Comparison of ENCODE assay signal across 8 mouse cellular contexts in the genomic region with DNA sequence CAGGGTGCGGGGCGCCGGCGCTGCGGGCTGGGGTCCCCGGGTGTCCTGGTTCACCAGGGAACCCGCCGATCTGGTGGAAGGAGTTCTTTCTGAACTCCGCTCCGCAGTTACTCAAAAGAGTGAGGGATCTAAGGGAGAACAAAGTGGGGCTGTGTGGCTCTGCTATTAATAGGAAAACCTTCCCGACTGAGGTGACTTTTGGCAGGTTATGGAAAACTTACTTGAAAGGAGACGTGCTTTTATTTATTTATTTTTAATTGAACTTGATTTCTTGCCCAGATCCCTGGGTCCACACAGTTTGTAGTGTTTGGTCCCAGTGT. TPM values are rescaled to one million over a fixed set of nuclear protein-coding genes. Genes with fewer than 3 reads are reported as not detected.
DNase-seq lines count a peak whose midpoint lies in the region; ATAC-seq and TF ChIP-seq lines count a peak whose summit lies in the region.

No protein-coding gene starts in this region.

- H3K27ac ChIP-seq in lung, embryonic 15.5 days, result peak overlapping the region; percentile 84
- no peak overlapping the region for H3K27ac ChIP-seq in embryonic fibroblast, embryonic 13.5 days (ENCODE audit: insufficient read depth, low read length)
- H3K27ac ChIP-seq in limb, embryonic 11.5 days (replicated peaks; ENCODE audit: low read depth, low read length), result no peak overlapping the region; the same call in 1 of the 2 replicates
- peak overlapping the region; percentile 86 for H3K27ac ChIP-seq in neural tube, embryonic 15.5 days (replicated peaks)

- H3K27me3 ChIP-seq in lung, embryonic 15.5 days, result no peaks in the 10 kb centered on the region
- H3K27me3 ChIP-seq in limb, embryonic 11.5 days (ENCODE audit: control insufficient read depth, insufficient read depth, low read length), result no peaks in the 10 kb centered on the region
- H3K27me3 ChIP-seq in neural tube, embryonic 15.5 days (replicated peaks), result 0 out of 2 replicates have a peak, but pooled peaks cover 2% of the 10 kb centered on the region

- H3K9ac ChIP-seq in lung, embryonic 15.5 days, result peak overlapping the region; percentile 81
- H3K9ac ChIP-seq in limb, embryonic 11.5 days (ENCODE audit: low read length), result peak overlapping the region; percentile 87
- peak overlapping the region; percentile 97 for H3K9ac ChIP-seq in neural tube, embryonic 15.5 days (replicated peaks)

- no peak for TF ChIP-seq POLR2A in embryonic fibroblast, embryonic 13.5 days (IDR thresholded peaks at IDR 0.05; ENCODE audit: low read depth, low read length)

- peaks cover 28% of the 10 kb centered on the region for H3K36me3 ChIP-seq in lung, embryonic 15.5 days
- peaks cover 6% of the 10 kb centered on the region for H3K36me3 ChIP-seq in limb, embryonic 11.5 days (ENCODE audit: control insufficient read depth, insufficient read depth, low read length)
- H3K36me3 ChIP-seq in neural tube, embryonic 15.5 days, result peaks cover 21% of the 10 kb centered on the region

- no peak for TF ChIP-seq CTCF in embryonic fibroblast, embryonic 13.5 days (IDR thresholded peaks at IDR 0.05; ENCODE audit: borderline replicate concordance, insufficient read depth, low read length)

- peak overlapping the region; percentile 83 for H3K4me3 ChIP-seq in lung, embryonic 15.5 days
- peak overlapping the region; percentile 97 for H3K4me3 ChIP-seq in embryonic fibroblast, embryonic 13.5 days (ENCODE audit: insufficient read depth, low read length)
- peak overlapping the region; percentile 95 for H3K4me3 ChIP-seq in limb, embryonic 11.5 days (ENCODE audit: low read depth, low read length)
- H3K4me3 ChIP-seq in neural tube, embryonic 15.5 days (replicated peaks), result peak overlapping the region; percentile 100

- no peak for DNase-seq in lung, postnatal 14 days
- DNase-seq in limb, embryonic 11.5 days (ENCODE audit: low spot score), result no peak
- no peak for DNase-seq in urinary bladder, adult 2 months (ENCODE audit: low spot score)
- DNase-seq in cerebellum, postnatal 36 days, result no peak

- no peaks in the 10 kb centered on the region for H3K9me3 ChIP-seq in lung, embryonic 15.5 days
- no peaks in the 10 kb centered on the region for H3K9me3 ChIP-seq in limb, embryonic 11.5 days (ENCODE audit: control insufficient read depth, low read length)
- no peaks in the 10 kb centered on the region for H3K9me3 ChIP-seq in neural tube, embryonic 15.5 days (replicated peaks)

- WGBS in lung, embryonic 15.5 days, result under 1% methylated on average over 12 of the region's 12 CpGs
- under 1% methylated on average over 12 of the region's 12 CpGs for WGBS in limb, embryonic 11.5 days
- 0% methylated on average over 12 of the region's 12 CpGs for WGBS in neural tube, embryonic 15.5 days

- H3K4me2 ChIP-seq in lung, embryonic 15.5 days, result peak overlapping the region; percentile 64
- H3K4me2 ChIP-seq in limb, embryonic 11.5 days (ENCODE audit: low read depth, severe bottlenecking), result peak overlapping the region; percentile 44
- H3K4me2 ChIP-seq in neural tube, embryonic 15.5 days, result peak overlapping the region; percentile 67

- H3K4me1 ChIP-seq in lung, embryonic 15.5 days, result peaks cover 6% of the 10 kb centered on the region; the same call in 1 of the 2 replicates
- no peaks in the 10 kb centered on the region for H3K4me1 ChIP-seq in embryonic fibroblast, embryonic 13.5 days (ENCODE audit: control insufficient read depth, insufficient read depth, low read length)
- H3K4me1 ChIP-seq in limb, embryonic 11.5 days (ENCODE audit: control insufficient read depth, insufficient read depth, low read length), result no peaks in the 10 kb centered on the region
- H3K4me1 ChIP-seq in neural tube, embryonic 15.5 days, result peaks cover 8% of the 10 kb centered on the region

- ATAC-seq in lung, embryonic 15.5 days (ENCODE audit: borderline replicate concordance, extremely low read depth, low FRiP score, low TSS enrichment), result no peak
- no peak for ATAC-seq in limb, embryonic 11.5 days (ENCODE audit: insufficient number of reproducible peaks, low FRiP score, low TSS enrichment, low read depth)
- ATAC-seq in neural tube, embryonic 15.5 days (ENCODE audit: low FRiP score), result no peak
- no peak for ATAC-seq in erythroid progenitor cell, adult 5-6 weeks (replicated peaks; ENCODE audit: low FRiP score, poor library complexity, severe bottlenecking)

RNA-seq across cellular contexts. Expression of a gene that starts 0.6 kb away (rescaled TPM):
- 64.9 and 66.7 TPM in 2 replicates for polyA plus RNA-seq in lung, embryonic 15.5 days (2015; fragmentation: Nextera tagmentation; extraction: Ambion mirVana)
- polyA plus RNA-seq in embryonic fibroblast, embryonic 13.5 days (2011; ENCODE audit: insufficient read length, low read depth, missing spikeins), result 161 and 164 TPM in 2 replicates
- polyA plus RNA-seq in limb, embryonic 11.5 days (2014; fragmentation: Nextera tagmentation; extraction: Ambion mirVana), result 45.1 and 52.0 TPM in 2 replicates
- 56.1 and 56.2 TPM in 2 replicates for polyA plus RNA-seq in neural tube, embryonic 15.5 days (2015; fragmentation: Nextera tagmentation; extraction: Ambion mirVana)
- polyA plus RNA-seq in urinary bladder, adult 2 months (2012; rRNA removed), result 57.7 and 71.5 TPM in 2 replicates
- total RNA-seq in erythroid progenitor cell, adult 5-6 weeks (2015; ENCODE audit: low replicate concordance), result 60.9 and 101 TPM in 2 replicates
- 80.6 and 109 TPM in 2 replicates for total RNA-seq in erythroid progenitor cell, adult 5-6 weeks (2017; ENCODE audit: low replicate concordance)

RNA-seq across cellular contexts. Expression of a gene that starts 30.9 kb away (rescaled TPM):
- 0.31 and 0.36 TPM in 2 replicates for polyA plus RNA-seq in lung, embryonic 15.5 days (2015; fragmentation: Nextera tagmentation; extraction: Ambion mirVana)
- not detected in 2 replicates for polyA plus RNA-seq in embryonic fibroblast, embryonic 13.5 days (2011; ENCODE audit: insufficient read length, low read depth, missing spikeins)
- 0.14 and 0.20 TPM in 2 replicates for polyA plus RNA-seq in limb, embryonic 11.5 days (2014; fragmentation: Nextera tagmentation; extraction: Ambion mirVana)
- polyA plus RNA-seq in neural tube, embryonic 15.5 days (2015; fragmentation: Nextera tagmentation; extraction: Ambion mirVana), result 0.37 and 0.78 TPM in 2 replicates
- 0.62 and 0.65 TPM in 2 replicates for polyA plus RNA-seq in urinary bladder, adult 2 months (2012; rRNA removed)
- 1.8 TPM in 1 of 2 replicates, not detected in the other for total RNA-seq in erythroid progenitor cell, adult 5-6 weeks (2015; ENCODE audit: low replicate concordance)
- total RNA-seq in erythroid progenitor cell, adult 5-6 weeks (2017; ENCODE audit: low replicate concordance), result 0.91 and 1.5 TPM in 2 replicates

RNA-seq across cellular contexts. Expression of a gene that starts 38.2 kb away (rescaled TPM):
- polyA plus RNA-seq in lung, embryonic 15.5 days (2015; fragmentation: Nextera tagmentation; extraction: Ambion mirVana), result 78.3 and 80.0 TPM in 2 replicates
- 97.3 and 106 TPM in 2 replicates for polyA plus RNA-seq in embryonic fibroblast, embryonic 13.5 days (2011; ENCODE audit: insufficient read length, low read depth, missing spikeins)
- 82.5 and 96.1 TPM in 2 replicates for polyA plus RNA-seq in limb, embryonic 11.5 days (2014; fragmentation: Nextera tagmentation; extraction: Ambion mirVana)
- polyA plus RNA-seq in neural tube, embryonic 15.5 days (2015; fragmentation: Nextera tagmentation; extraction: Ambion mirVana), result 80.0 and 81.9 TPM in 2 replicates
- 60.2 and 67.2 TPM in 2 replicates for polyA plus RNA-seq in urinary bladder, adult 2 months (2012; rRNA removed)
- 135 and 175 TPM in 2 replicates for total RNA-seq in erythroid progenitor cell, adult 5-6 weeks (2015; ENCODE audit: low replicate concordance)
- 128 and 149 TPM in 2 replicates for total RNA-seq in erythroid progenitor cell, adult 5-6 weeks (2017; ENCODE audit: low replicate concordance)

Comparison
In these comparisons a context has a peak if more than half of its experiments do, and no peak if none do; other contexts are left out.
1. H3K27ac ChIP-seq: peak in lung, embryonic 15.5 days (single experiment) and neural tube, embryonic 15.5 days (single experiment); none in embryonic fibroblast, embryonic 13.5 days (single experiment) and limb, embryonic 11.5 days (single experiment).
2. Peak in every context shown above with its lines, with median percentiles within 50 percentile points of each other: H3K4me2 ChIP-seq, H3K4me3 ChIP-seq and H3K9ac ChIP-seq.